Mouse (Mus musculus): ENCODE data around the gene Olfr979. TPM values are rescaled to one million over a fixed set of nuclear protein-coding genes. Genes with fewer than 3 reads are reported as not detected.
"Not testable (repeated sequence)": the region's sequence is repeated elsewhere in the genome, so short reads cannot be mapped to it uniquely, and the experiment has no call there.

Gene Olfr979
- polyA plus RNA-seq (2015; fragmentation: Nextera tagmentation; extraction: Ambion mirVana) = not detected in 2 replicates

DNA sequence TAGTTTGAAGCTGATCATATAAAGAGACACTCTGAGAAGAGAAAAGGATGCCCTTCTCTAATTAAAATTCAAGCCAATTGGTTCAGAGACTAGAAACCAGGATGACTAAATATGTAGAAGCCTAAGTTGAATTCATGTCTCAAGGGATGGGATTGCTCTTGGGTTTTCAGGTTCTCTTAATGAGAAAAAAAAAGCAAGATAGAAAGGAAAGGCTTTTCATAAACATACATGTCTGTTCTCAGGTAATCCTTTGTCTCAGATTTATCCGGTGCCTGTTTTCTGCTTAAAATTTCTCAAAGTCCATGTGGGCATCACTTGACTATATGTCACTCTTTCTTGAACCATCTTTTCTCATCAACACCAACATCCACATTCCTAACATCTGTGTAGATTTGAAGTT, at the start of gene Olfr979:
TSS of gene Olfr979 (minus strand) at position 101 of the 400 bp plus-strand sequence.
- no peak within 1 kb of the TSS for H3K4me2 ChIP-seq
- ATAC-seq (ENCODE audit: insufficient read depth) = no peak
- no peaks in the 10 kb centered on the region for H3K4me1 ChIP-seq (replicated peaks)
- no peak within 1 kb of the TSS for H3K9ac ChIP-seq
- 73% methylated on average over 1 of the region's 1 CpGs for WGBS (ENCODE audit: insufficient replicate concordance)
- H3K4me3 ChIP-seq (replicated peaks) = no peak within 1 kb of the TSS
- H3K27me3 ChIP-seq = no peaks in the 10 kb centered on the region
- H3K36me3 ChIP-seq (replicated peaks) = no peaks in the 10 kb centered on the region
- no peaks in the 10 kb centered on the region for H3K9me3 ChIP-seq (replicated peaks)
- no peak within 1 kb of the TSS for H3K27ac ChIP-seq (replicated peaks)

DNA sequence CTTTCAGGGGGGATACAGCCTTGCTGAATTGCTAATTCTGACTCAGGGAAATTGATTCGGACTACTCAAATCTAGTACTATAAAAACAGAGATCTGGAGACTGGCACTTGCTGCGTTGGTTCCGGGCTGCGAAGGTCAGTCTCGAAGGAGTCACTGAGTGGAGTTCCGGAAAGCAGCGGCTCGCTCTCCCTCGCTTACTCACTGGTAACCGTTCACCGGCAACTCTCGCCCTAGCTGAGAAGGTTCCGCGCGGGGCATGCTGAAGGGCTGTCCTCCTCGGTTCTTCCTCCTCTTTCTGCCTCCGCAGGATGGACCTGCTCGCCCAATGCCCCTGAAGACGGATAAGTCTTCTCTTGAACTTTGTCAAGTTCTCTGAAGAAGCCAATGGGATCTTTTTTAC, 46.9 kb upstream of the Olfr979 start:
- H3K36me3 ChIP-seq (replicated peaks) = no peaks in the 10 kb centered on the region
- H3K4me2 ChIP-seq = no peak overlapping the region
- H3K27me3 ChIP-seq = no peaks in the 10 kb centered on the region
- H3K4me1 ChIP-seq (replicated peaks) = no peaks in the 10 kb centered on the region
- no peak overlapping the region for H3K27ac ChIP-seq (replicated peaks)
- H3K9me3 ChIP-seq (replicated peaks) = no peaks in the 10 kb centered on the region
- H3K4me3 ChIP-seq (replicated peaks) = no peak overlapping the region
- no peak overlapping the region for H3K9ac ChIP-seq
- ATAC-seq (ENCODE audit: insufficient read depth) = no peak
- WGBS (ENCODE audit: insufficient replicate concordance) = 86% methylated on average over 19 of the region's 19 CpGs

GRCm38 (mm10) chr9:40021164-40021563, 17.9 kb upstream of the Olfr979 start, which contains the start of gene Olfr981:
TSS of gene Olfr981 (plus strand) at chr9:40021464.
- Histone ChIP-seq H3K4me1 (replicated peaks) (no peaks in the 10 kb centered on the region), H3K4me3 (replicated peaks) (no peak within 1 kb of the TSS), H3K27ac (replicated peaks) (no peak within 1 kb of the TSS), H3K36me3 (replicated peaks) (no peaks in the 10 kb centered on the region), H3K9ac (no peak within 1 kb of the TSS), H3K27me3 (no peaks in the 10 kb centered on the region), H3K4me2 (no peak within 1 kb of the TSS), H3K9me3 (replicated peaks) (no peaks in the 10 kb centered on the region)
- no peak for ATAC-seq (ENCODE audit: insufficient read depth)
- WGBS (ENCODE audit: insufficient replicate concordance) = 49% methylated on average over 2 of the region's 2 CpGs

DNA sequence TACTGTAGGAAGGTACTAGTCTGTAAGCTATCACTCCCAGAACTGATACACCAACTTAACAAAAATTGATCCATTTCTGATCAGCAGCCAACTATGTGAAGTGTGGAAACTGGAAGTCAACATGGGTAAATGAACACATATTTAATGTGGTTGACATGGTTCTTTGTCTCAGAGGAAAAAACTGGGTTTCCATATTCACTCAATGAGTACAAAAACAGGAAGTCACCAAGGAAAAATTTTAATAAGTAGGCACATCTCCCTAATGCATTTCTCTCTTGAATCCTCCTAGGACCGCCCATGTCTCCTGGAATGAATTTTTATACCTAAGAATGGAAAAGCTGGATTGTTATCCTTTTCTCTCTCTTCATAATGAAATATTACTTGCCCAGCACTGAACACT, 6.2 kb upstream of the Olfr979 start, which contains the start of gene Olfr980:
TSS of gene Olfr980 (minus strand) at position 101 of the 400 bp plus-strand sequence.
- no peak within 1 kb of the TSS for H3K27ac ChIP-seq (replicated peaks)
- 55% methylated on average over 1 of the region's 1 CpGs for WGBS (ENCODE audit: insufficient replicate concordance)
- ATAC-seq (ENCODE audit: insufficient read depth) = no peak
- no peak within 1 kb of the TSS for H3K4me2 ChIP-seq
- no peaks in the 10 kb centered on the region for H3K36me3 ChIP-seq (replicated peaks)
- H3K4me1 ChIP-seq (replicated peaks) = no peaks in the 10 kb centered on the region
- no peaks in the 10 kb centered on the region for H3K9me3 ChIP-seq (replicated peaks)
- no peaks in the 10 kb centered on the region for H3K27me3 ChIP-seq
- no peak within 1 kb of the TSS for H3K4me3 ChIP-seq (replicated peaks)
- no peak within 1 kb of the TSS for H3K9ac ChIP-seq

- Histone ChIP-seq H3K27me3 (no peaks in the 10 kb centered on the region), H3K27ac (replicated peaks) (no peak within 1 kb of the TSS), H3K36me3 (replicated peaks) (no peaks in the 10 kb centered on the region), H3K4me3 (replicated peaks) (no peak within 1 kb of the TSS), H3K4me2 (no peak within 1 kb of the TSS), H3K9ac (no peak within 1 kb of the TSS), H3K9me3 (replicated peaks) (no peaks in the 10 kb centered on the region), H3K4me1 (replicated peaks) (no peaks in the 10 kb centered on the region)
- 59% methylated on average over 2 of the region's 2 CpGs for WGBS (ENCODE audit: insufficient replicate concordance)
- no peak for ATAC-seq (ENCODE audit: insufficient read depth)
Observed at GRCm38 (mm10) chr9:39991813-39992212, 11.5 kb downstream of the Olfr979 start, which contains the start of gene Olfr978. TSS of gene Olfr978 (plus strand) at chr9:39992113.

GRCm38 (mm10) chr9:39976581-39977145, 26.6 kb downstream of the Olfr979 start:
- not testable (repeated sequence) for H3K9me3 ChIP-seq (replicated peaks); ATAC-seq (ENCODE audit: insufficient read depth); H3K27me3 ChIP-seq; H3K36me3 ChIP-seq (replicated peaks); H3K27ac ChIP-seq (replicated peaks); H3K4me2 ChIP-seq; H3K4me3 ChIP-seq (replicated peaks); H3K4me1 ChIP-seq (replicated peaks); H3K9ac ChIP-seq
- WGBS (ENCODE audit: insufficient replicate concordance) = 61% methylated on average over 1 of the region's 1 CpGs

DNA sequence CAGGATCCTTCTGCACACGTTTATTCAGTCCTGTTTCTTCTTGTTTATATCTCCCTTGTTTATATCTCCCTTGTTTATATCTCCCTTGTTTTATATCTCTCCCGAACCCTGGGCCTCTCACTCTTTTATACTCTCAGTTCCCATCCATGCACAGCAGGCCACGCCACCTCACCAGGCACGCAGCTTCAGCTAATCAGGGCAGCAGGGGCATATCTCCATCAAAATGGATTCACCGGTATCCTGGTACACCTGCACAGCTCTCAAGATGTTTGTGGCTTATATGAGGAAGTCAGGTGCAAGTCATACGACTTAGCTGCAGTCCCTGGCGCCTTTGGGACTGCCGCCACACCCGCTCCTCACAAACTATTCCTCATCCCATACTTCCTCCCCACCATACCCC, 42.2 kb downstream of the Olfr979 start, which contains the start of gene Olfr976:
TSS of gene Olfr976 (minus strand) at position 101 of the 400 bp plus-strand sequence.
- not testable (repeated sequence) for H3K9ac ChIP-seq; H3K9me3 ChIP-seq (replicated peaks); H3K27ac ChIP-seq (replicated peaks); H3K4me1 ChIP-seq (replicated peaks); H3K36me3 ChIP-seq (replicated peaks); H3K4me3 ChIP-seq (replicated peaks); H3K4me2 ChIP-seq; ATAC-seq (ENCODE audit: insufficient read depth); H3K27me3 ChIP-seq
- 64% methylated on average over 8 of the region's 9 CpGs for WGBS (ENCODE audit: insufficient replicate concordance)

GRCm38 (mm10) chr9:39951946-39952345, 51.3 kb downstream of the Olfr979 start, which contains the start of gene Olfr975:
TSS of gene Olfr975 (minus strand) at chr9:39952046.
- no peak within 1 kb of the TSS for H3K4me3 ChIP-seq (replicated peaks)
- H3K4me1 ChIP-seq (replicated peaks) = no peaks in the 10 kb centered on the region

More at GRCm38 (mm10) chr9:39951946-39952345, 51.3 kb downstream of the Olfr979 start, which contains the start of gene Olfr975:
- no peak within 1 kb of the TSS for H3K4me2 ChIP-seq
- ATAC-seq (ENCODE audit: insufficient read depth) = no peak
- H3K36me3 ChIP-seq (replicated peaks) = no peaks in the 10 kb centered on the region
- no peaks in the 10 kb centered on the region for H3K9me3 ChIP-seq (replicated peaks)
- WGBS (ENCODE audit: insufficient replicate concordance) = 29% methylated on average over 1 of the region's 1 CpGs
- H3K27me3 ChIP-seq = no peaks in the 10 kb centered on the region
- no peak within 1 kb of the TSS for H3K9ac ChIP-seq
- H3K27ac ChIP-seq (replicated peaks) = no peak within 1 kb of the TSS

Other genes starting within 250 kb of the Olfr979 start
- not detected in 2 replicates for gene Olfr968, start 220.2 kb downstream of the Olfr979 start, polyA plus RNA-seq (2015; fragmentation: Nextera tagmentation; extraction: Ambion mirVana)
- not detected in 2 replicates for gene Olfr969, start 212.5 kb downstream of the Olfr979 start, polyA plus RNA-seq (2015; fragmentation: Nextera tagmentation; extraction: Ambion mirVana)
- gene Olfr970, start 194.6 kb downstream of the Olfr979 start, polyA plus RNA-seq (2015; fragmentation: Nextera tagmentation; extraction: Ambion mirVana) = not detected in 2 replicates
- not detected in 2 replicates for gene Olfr971, start 166.6 kb downstream of the Olfr979 start, polyA plus RNA-seq (2015; fragmentation: Nextera tagmentation; extraction: Ambion mirVana)
- gene Olfr972, start 137.0 kb downstream of the Olfr979 start, polyA plus RNA-seq (2015; fragmentation: Nextera tagmentation; extraction: Ambion mirVana) = not detected in 2 replicates
- gene Olfr229, start 96.1 kb downstream of the Olfr979 start, polyA plus RNA-seq (2015; fragmentation: Nextera tagmentation; extraction: Ambion mirVana) = not detected in 2 replicates
- gene Olfr974, start 66.0 kb downstream of the Olfr979 start, polyA plus RNA-seq (2015; fragmentation: Nextera tagmentation; extraction: Ambion mirVana) = not detected in 2 replicates
- gene Olfr975, start 51.4 kb downstream of the Olfr979 start, polyA plus RNA-seq (2015; fragmentation: Nextera tagmentation; extraction: Ambion mirVana) = not detected in 2 replicates
- gene Olfr976, start 42.3 kb downstream of the Olfr979 start, polyA plus RNA-seq (2015; fragmentation: Nextera tagmentation; extraction: Ambion mirVana) = not detected in 2 replicates
- not detected in 2 replicates for gene Olfr978, start 11.4 kb downstream of the Olfr979 start, polyA plus RNA-seq (2015; fragmentation: Nextera tagmentation; extraction: Ambion mirVana)
- not detected in 2 replicates for gene Olfr980, start 6.1 kb upstream of the Olfr979 start, polyA plus RNA-seq (2015; fragmentation: Nextera tagmentation; extraction: Ambion mirVana)
- gene Olfr981, start 18.0 kb upstream of the Olfr979 start, polyA plus RNA-seq (2015; fragmentation: Nextera tagmentation; extraction: Ambion mirVana) = not detected in 2 replicates
- not detected in 2 replicates for gene Olfr982, start 70.4 kb upstream of the Olfr979 start, polyA plus RNA-seq (2015; fragmentation: Nextera tagmentation; extraction: Ambion mirVana)
- not detected in 2 replicates for gene Olfr983, start 90.1 kb upstream of the Olfr979 start, polyA plus RNA-seq (2015; fragmentation: Nextera tagmentation; extraction: Ambion mirVana)
- gene Olfr984, start 110.7 kb upstream of the Olfr979 start, polyA plus RNA-seq (2015; fragmentation: Nextera tagmentation; extraction: Ambion mirVana) = not detected in 2 replicates
- gene Olfr985, start 126.7 kb upstream of the Olfr979 start, polyA plus RNA-seq (2015; fragmentation: Nextera tagmentation; extraction: Ambion mirVana) = not detected in 2 replicates
- gene Tmem225, start 144.7 kb upstream of the Olfr979 start, polyA plus RNA-seq (2015; fragmentation: Nextera tagmentation; extraction: Ambion mirVana) = not detected in 2 replicates
- not detected in 2 replicates for gene Olfr986, start 177.5 kb upstream of the Olfr979 start, polyA plus RNA-seq (2015; fragmentation: Nextera tagmentation; extraction: Ambion mirVana)
- gene Zfp202, start 188.9 kb upstream of the Olfr979 start, polyA plus RNA-seq (2015; fragmentation: Nextera tagmentation; extraction: Ambion mirVana) = 0.79 and 0.82 TPM in 2 replicates